Mouse (Mus musculus): ENCODE data around the gene Col9a1.

- TF ChIP-seq GATA1 (IDR thresholded peaks at IDR 0.05; ENCODE audit: low read length), result no peak
- no peak for TF ChIP-seq TAL1 (IDR thresholded peaks at IDR 0.05; ENCODE audit: low read length)
Observed at GRCm38 (mm10) chr1:24191668-24192067, 14.3 kb downstream of the Col9a1 start.

All from erythroblast, embryonic 14.5 days (primary cell).